Mouse (Mus musculus) G1E (cell line): Measurements from ENCODE around the gene Notum. TPM values are rescaled to one million over a fixed set of nuclear protein-coding genes. Genes with fewer than 3 reads are reported as not detected.

Experiments
- ATAC-seq: 2 replicates; pipeline ENCODE4 v1.8.0; 2016; ENCODE audit warnings: mild to moderate bottlenecking; ENCODE audit not compliant: insufficient number of reproducible peaks, poor library complexity, low FRiP score, severe bottlenecking; ENCODE audit errors: extremely low read depth
- DNase-seq: peaks from one replicate; pipeline ENCODE4 v3.0.0; 2012; ENCODE audit warnings: low spot score
- H3K27me3 ChIP-seq: 2 replicates; pipeline ENCODE4 v1.6.1; 2012; ENCODE audit warnings: mild to moderate bottlenecking, low read length, inconsistent platforms; ENCODE audit not compliant: insufficient read depth
- H3K36me3 ChIP-seq: replicated peaks from 2 replicates; pipeline ENCODE3; 2012; ENCODE audit warnings: mild to moderate bottlenecking, inconsistent platforms
- H3K4me1 ChIP-seq: 2 replicates; pipeline ENCODE4 v1.6.1; 2012; ENCODE audit warnings: low read depth, low read length, inconsistent platforms, mixed read lengths; ENCODE audit not compliant: insufficient read depth
- H3K4me3 ChIP-seq: 2 replicates; pipeline ENCODE4 v1.5.1; 2012; ENCODE audit warnings: low read depth, mild to moderate bottlenecking, inconsistent platforms, low read length, moderate library complexity, mixed read lengths
- H3K9me3 ChIP-seq: replicated peaks from 2 replicates; pipeline ENCODE4 v1.6.1; 2012; ENCODE audit warnings: inconsistent platforms
- CTCF ChIP-seq: IDR thresholded peaks from 2 replicates; pipeline ENCODE4 v1.5.1; 2012; ENCODE audit warnings: low read depth, low read length, inconsistent platforms, mixed read lengths
- GATA1 ChIP-seq: IDR thresholded peaks from 2 replicates; pipeline ENCODE4 v1.6.1; 2012; ENCODE audit warnings: borderline replicate concordance, low read length, inconsistent platforms, mixed read lengths
- GATA2 ChIP-seq: IDR thresholded peaks from 2 replicates; pipeline ENCODE4 v1.6.1; 2012; ENCODE audit warnings: low read depth, low read length, inconsistent platforms, borderline replicate concordance
- POLR2AphosphoS5 ChIP-seq: IDR thresholded peaks from 2 replicates; pipeline ENCODE4 v1.6.1; 2012; ENCODE audit warnings: low read depth, low read length, inconsistent platforms; ENCODE audit not compliant: insufficient replicate concordance
- TAL1 ChIP-seq: conservative IDR thresholded peaks from 2 replicates; pipeline ENCODE4 v1.6.1; 2012; ENCODE audit warnings: low read depth, low read length, inconsistent platforms, mixed read lengths
- polyA plus RNA-seq: library from polyadenylated mRNA; stranded (reverse); fragments of >175 nt; gene quantifications from 2 replicates; pipeline ENCODE4 v1.2.3, GENCODE M21; 2012
- total RNA-seq, 2 experiments: library from RNA; stranded (forward) in 1 of 2; stranded (reverse) in 1 of 2; fragments of 200-1000 nt in 1 of 2; fragments of >200 nt in 1 of 2; fragmentation: Nextera tagmentation in 1 of 2; gene quantifications; 2 replicates each; pipeline ENCODE4 v1.2.3; 2014 to 2017

Gene Notum
- total and polyA plus RNA-seq, 3 experiments = 0.16 TPM; not detected in 2

DNA sequence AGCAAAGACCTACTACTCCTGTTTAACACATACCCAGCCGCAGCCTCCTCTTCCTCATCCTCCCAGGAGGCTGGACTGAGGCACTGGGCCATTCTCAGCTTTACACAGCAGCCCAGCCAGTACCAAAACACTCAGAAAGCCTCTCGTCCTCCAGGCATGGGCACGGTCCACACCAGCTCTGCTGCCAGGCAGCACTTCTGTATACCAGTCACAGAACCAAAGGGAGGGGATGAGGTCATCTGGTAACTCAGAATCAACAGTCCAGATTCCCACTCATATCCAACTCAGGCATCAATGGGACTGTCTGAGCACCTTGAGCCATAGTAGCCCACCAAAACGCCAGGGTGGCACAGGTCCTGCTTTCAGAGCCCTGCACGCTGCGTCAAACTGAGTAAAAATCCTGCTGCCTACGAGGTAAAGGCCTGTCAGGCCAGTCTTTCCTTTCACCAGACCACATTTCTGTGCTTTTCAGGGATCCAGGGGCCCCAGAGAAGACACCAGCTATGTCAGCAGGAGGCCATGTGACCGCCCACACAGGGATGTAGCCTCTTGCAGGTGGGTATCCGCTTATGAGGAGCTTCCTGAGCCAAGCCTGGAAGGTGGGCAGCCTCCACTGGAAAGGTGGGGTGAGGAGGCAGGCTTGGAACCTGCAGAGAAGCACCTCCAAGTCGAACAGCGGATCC, 34.0 kb downstream of the Notum start:
- Histone ChIP-seq H3K4me1 (peaks cover 89% of the 10 kb centered on the region), H3K4me3 (no peak overlapping the region; the same call in 1 of the 2 replicates), H3K9me3 (no peaks in the 10 kb centered on the region), H3K36me3 (peaks cover 81% of the 10 kb centered on the region), H3K27me3 (no peaks in the 10 kb centered on the region)
- no peak for ATAC-seq
- DNase-seq = no peak
- TF ChIP-seq GATA2 (no peak), CTCF (no peak), TAL1 (no peak), POLR2AphosphoS5 (no peak), GATA1 (no peak)

DNA sequence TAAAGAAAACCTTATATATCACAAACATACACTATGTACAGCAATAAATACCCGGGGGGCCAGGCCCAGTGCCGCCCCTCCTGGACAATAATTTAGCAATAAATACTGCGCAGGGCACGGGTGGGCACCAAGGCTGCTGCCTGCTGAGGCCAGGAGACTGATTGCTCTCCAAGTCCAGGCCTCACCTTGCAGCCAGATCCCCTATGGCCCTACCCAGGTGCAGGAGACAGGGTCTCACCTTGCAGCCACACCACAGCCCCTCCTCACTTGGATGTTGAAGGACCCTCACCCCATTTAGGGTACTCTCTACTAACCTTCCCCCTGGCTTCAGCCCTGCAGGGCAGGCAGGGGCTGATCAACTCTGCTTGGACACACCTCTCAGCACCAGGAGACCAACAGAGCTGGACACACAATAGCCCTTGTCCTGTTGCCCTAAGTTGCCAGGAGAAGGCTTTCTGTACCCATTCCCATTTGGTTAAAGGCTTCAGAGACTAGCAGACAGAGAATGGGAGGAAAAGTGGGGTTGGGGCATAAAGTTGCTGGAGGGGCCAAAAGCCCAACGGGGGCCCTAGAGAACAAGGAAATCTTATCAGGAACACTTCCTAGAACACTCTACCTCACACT, 35.7 kb downstream of the Notum start, which contains the start of gene Sirt7:
TSS of gene Sirt7 (minus strand) at position 89 of the 624 bp plus-strand sequence.
- Histone ChIP-seq H3K4me1 (peaks cover 81% of the 10 kb centered on the region), H3K36me3 (peaks cover 88% of the 10 kb centered on the region)
- DNase-seq = no peak

DNA sequence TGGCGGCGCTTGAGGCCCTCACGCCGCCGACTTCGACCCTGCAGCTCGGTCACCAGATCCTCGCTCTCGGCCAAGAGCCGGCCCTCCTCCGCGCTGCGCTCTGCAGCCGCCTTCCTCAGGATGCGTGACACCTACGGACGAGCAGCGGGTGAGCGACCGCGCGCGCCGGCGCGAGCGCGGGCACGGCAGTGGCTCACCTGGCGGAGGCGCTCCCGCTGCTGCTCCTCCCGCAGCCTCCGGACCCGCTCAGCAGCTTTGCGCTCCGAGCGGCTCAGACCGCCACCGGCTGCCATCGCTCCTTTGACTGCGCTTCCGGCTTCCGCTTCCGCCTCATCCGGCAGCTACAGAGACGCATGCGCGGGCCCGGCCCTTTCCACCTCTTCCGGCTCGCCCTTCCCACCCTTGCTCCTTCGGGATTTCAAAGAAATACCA, 36.3 kb downstream of the Notum start:
- Histone ChIP-seq H3K36me3 (peaks cover 89% of the 10 kb centered on the region), H3K4me3 (peak overlapping the region; percentile 98), H3K27me3 (no peaks in the 10 kb centered on the region), H3K9me3 (no peaks in the 10 kb centered on the region), H3K4me1 (peaks cover 80% of the 10 kb centered on the region)
- DNase-seq (peak; percentile 89), ATAC-seq (peak; percentile 61; the same call in 1 of the 2 replicates)
- no peak for TF ChIP-seq CTCF
- TF ChIP-seq GATA2 = no peak
- no peak for TF ChIP-seq GATA1
- no peak for TF ChIP-seq POLR2AphosphoS5
- no peak for TF ChIP-seq TAL1

More for the DNA sequence above, 35.7 kb downstream of the Notum start, which contains the start of gene Sirt7:
- no peaks in the 10 kb centered on the region for H3K9me3 ChIP-seq
- ATAC-seq = no peak
- H3K4me3 ChIP-seq = peak within 1 kb of the TSS; percentile 98
- H3K27me3 ChIP-seq = no peaks in the 10 kb centered on the region
- TF ChIP-seq TAL1 = no peak
- TF ChIP-seq CTCF = no peak
- no peak for TF ChIP-seq GATA2
- no peak for TF ChIP-seq POLR2AphosphoS5
- TF ChIP-seq GATA1 = no peak

DNA sequence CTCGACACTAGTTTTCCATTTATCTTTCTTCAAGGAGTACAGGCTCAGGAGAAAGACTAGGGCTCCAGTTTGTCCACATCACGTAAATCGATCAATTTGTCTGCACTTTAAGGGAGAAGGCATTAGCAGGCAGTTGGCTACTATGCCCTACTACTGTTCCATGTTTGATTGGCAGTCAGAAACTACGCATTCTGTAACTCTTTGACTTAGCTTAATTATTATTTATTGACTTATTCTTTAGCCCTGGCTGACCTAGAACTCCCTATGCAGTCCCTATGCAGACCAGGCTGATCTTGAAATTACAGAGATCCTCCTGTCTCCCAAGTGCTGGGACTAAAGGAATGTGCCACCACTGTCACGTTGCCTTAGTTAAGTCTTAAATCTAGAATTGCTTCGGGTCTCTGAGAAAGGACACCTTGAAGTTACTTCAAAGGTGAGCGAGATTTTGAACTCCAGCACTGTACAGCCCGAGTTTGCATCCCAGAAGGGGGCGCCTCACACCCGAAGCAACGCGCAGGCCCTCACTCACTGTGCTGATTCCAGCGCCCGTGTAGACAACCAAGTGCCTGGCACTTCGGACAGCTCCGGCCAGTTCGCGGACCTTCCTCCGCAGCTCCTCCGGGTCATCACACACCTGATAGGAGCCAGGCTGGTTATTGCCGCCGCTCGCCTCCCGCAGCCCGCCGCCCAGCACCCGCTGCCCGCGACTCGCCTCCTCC, 36.9 kb downstream of the Notum start:
- H3K27me3 ChIP-seq = no peaks in the 10 kb centered on the region
- DNase-seq (peak; percentile 60), ATAC-seq (no peak)
- peaks cover 89% of the 10 kb centered on the region for H3K36me3 ChIP-seq
- H3K4me3 ChIP-seq = peak overlapping the region; percentile 98
- no peaks in the 10 kb centered on the region for H3K9me3 ChIP-seq
- H3K4me1 ChIP-seq = peaks cover 76% of the 10 kb centered on the region
- no peak for TF ChIP-seq TAL1
- 0 out of 2 replicates have a peak, but pooled peaks have one; percentile 23 for TF ChIP-seq CTCF
- TF ChIP-seq GATA2 = no peak

DNA sequence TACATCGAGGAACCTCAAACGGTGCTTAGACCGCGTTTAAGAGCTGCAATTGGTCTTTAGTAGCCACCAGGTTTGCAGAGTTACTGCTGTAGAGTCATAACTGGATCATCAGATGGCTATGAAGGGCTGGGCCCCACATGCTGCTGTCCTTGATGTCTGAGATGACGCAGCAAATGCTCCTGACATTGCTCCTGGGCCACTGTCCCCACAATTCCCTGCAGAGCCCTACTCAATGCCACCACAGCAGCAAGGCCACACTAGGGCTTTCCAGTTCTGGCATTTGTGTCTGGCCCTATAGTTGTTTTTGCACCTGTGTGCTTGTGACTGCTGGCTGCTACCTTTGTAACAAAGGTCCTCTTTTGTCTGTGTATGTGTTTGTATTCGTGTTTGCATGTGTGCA, 38.2 kb downstream of the Notum start:
- no peak for ATAC-seq
- H3K4me3 ChIP-seq = no peak overlapping the region
- DNase-seq = no peak
- no peaks in the 10 kb centered on the region for H3K27me3 ChIP-seq
- peaks cover 91% of the 10 kb centered on the region for H3K36me3 ChIP-seq
- peaks cover 78% of the 10 kb centered on the region for H3K4me1 ChIP-seq
- H3K9me3 ChIP-seq = peaks cover 4% of the 10 kb centered on the region; the same call in 1 of the 2 replicates
- no peak for TF ChIP-seq CTCF
- TF ChIP-seq GATA2 = no peak
- no peak for TF ChIP-seq GATA1
- no peak for TF ChIP-seq TAL1
- no peak for TF ChIP-seq POLR2AphosphoS5

DNA sequence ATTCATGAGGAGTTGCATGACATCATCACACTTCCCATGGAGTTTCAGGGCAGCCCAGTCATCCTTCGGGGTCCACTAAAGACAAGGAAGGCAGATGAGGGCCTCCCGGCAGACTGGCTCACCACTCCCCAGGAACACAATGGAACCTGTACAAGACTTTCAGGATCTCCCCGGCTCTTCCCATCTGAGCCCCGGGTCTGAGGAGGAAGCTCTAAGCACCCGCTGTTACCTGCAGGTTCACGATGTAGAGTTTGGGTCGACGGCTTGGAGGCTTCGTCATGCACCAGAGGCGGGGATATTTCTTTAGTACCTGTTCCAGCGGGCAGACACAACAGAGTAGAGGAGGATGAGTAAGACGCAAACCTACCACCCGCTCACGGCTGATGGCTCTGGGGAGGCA, 40.8 kb downstream of the Notum start:
- TF ChIP-seq GATA2 = no peak
- no peak for TF ChIP-seq GATA1
- TF ChIP-seq POLR2AphosphoS5 = no peak
- no peak for TF ChIP-seq TAL1
- no peak for TF ChIP-seq CTCF
- H3K4me1 ChIP-seq = peaks cover 76% of the 10 kb centered on the region
- H3K27me3 ChIP-seq = no peaks in the 10 kb centered on the region
- no peak for ATAC-seq
- peaks cover 4% of the 10 kb centered on the region; the same call in 1 of the 2 replicates for H3K9me3 ChIP-seq
- H3K4me3 ChIP-seq = peak overlapping the region; percentile 24; the same call in 1 of the 2 replicates
- no peak for DNase-seq
- H3K36me3 ChIP-seq = peaks cover 82% of the 10 kb centered on the region
